Mouse (Mus musculus) heart, postnatal 10 days (tissue): ENCODE results near the gene Hcfc1. TPM values are rescaled to one million over a fixed set of nuclear protein-coding genes. Genes with fewer than 3 reads are reported as not detected.
A peak's percentile ranks its signal among the peaks of the same experiment; 100 is the strongest.

Experiments used
- DNase-seq, 2 experiments: peaks; one replicate each; pipeline ENCODE4 v3.0.0; 2021
- intact Hi-C: fragments of 180-260 bp; cut with DNase I; formaldehyde crosslinking; loops from one replicate; pipeline ENCODE4 v1.15.1; 2025
- total RNA-seq, 2 experiments: library from RNA; stranded (reverse); gene quantifications; 2 replicates each; pipeline ENCODE4 v1.2.3; 2021

The Hcfc1 gene
- total RNA-seq: 10 to 100 TPM; 64.2 to 64.4 TPM

DNA sequence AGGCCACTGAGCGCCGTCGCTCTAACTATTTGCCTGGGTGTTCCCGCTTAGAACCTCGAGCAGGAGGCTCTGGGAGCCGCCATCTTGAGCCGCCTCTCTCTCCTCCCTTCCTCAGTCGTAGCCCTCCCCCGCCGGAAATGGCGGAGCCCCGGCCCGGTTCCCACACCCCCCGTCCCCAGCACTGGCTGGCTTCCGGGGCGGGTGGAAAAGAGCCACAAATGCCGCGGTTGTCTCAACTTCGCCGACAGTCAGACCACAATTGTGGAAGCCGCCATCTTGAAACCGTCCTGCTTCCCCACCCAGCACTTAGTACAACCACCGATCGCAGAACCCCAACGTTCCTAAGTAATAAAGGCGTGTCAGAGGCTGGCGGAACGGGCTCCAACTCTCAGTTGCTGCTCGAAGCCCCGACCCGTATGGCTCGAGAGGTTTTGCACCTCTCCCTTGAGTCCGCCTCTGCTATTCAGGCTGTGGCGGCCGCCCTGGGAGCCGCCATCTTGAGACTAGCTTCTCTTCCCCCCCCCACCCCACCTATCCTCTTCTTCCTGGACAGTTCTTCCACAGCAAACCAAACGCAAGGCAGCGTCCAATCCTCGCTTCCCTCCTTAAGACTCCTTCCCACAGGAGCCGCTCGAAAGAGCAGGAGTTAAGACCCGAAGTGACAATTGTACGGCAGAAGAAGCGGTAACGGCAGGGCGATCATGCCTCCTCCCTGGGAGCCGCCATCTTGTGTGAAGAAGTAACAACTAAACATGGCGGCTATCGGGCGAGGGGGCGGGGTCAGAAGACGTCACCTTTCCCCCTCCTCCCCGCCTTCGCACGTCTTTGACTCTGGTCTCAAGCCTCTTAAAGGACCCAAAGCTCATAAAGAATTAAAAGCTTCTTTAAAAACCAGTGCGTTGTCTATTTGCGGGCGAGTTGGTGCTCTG lies at the start of gene Hcfc1:
Gene Hcfc1, minus strand, starts transcription at position 110 of the 929 bp plus-strand sequence.
- peak; percentile 92 for DNase-seq
- intact Hi-C loops: loop anchor here (1.0 to 10.0 kb wide), 3 partner anchors 56 to 458 kb away; partner anchors contain the start of genes G6pdx and Irak1

DNA sequence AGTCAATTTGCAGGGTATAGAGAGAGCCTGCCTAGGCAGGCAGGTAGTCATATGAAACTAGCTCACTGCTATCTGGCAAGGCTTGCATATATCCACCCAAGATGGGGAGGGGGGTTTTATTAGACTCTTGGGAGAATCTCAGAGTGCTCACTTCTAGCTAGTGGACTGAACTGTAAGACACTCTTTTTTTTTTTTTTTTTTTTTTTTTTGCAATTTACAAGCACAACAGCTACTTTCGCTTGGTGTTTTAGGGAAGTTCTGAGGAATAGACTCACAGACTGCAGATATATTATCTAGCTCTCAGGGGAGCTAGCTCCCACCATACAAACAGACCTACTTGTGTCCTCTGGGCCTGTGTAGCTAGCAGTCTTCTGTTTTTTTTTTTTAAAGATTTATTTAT lies 48.4 kb upstream of the Hcfc1 start:
- intact Hi-C loops: loop anchor here (5.0 kb wide), 1 partner anchor 42 kb away; no protein-coding TSS in a partner anchor

DNA sequence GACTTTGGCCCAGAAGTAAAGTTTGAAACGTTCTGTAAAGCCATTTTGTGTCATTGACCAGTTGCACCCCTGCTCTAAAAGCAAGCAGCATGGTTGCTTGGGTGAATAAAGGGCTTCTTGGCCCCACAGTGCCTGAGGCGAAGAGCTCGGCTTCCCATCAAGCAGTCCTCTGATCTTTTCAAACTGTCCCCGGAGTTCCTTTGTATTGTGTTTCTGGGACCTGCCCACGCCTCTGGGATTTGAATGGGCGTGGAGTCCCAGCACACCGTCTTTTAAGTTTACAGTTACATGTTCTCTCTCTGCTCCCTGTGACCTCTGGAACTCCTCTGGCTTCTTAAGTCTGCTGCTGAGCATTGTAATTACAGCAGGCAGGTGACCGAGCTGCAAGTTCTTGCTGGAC lies 41.9 kb upstream of the Hcfc1 start:
- intact Hi-C loops: no loop called here
- DNase-seq: no peak

More for the DNA sequence above, 48.4 kb upstream of the Hcfc1 start:
- DNase-seq: no peak

DNA sequence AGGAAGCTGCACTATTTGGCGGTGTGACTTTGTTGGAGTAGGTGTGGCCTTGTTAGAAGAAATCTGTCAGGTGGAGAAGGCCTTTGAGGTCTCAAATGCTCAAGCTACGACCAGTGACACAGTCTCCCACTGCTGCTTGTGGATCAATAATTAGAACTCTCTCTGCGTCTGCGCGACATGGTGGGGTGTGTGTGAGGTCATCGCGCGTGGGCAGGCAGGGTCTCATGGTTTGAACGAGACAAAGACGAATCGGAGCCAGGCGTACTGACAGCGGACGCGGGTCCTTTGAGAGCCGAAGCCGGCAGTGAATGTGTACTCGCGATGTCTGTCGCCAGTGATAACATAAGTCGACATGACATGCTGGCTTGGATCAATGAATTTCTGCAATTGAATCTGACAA lies 40.2 kb upstream of the Hcfc1 start:
- intact Hi-C loops: no loop called here
- no peak for DNase-seq

DNA sequence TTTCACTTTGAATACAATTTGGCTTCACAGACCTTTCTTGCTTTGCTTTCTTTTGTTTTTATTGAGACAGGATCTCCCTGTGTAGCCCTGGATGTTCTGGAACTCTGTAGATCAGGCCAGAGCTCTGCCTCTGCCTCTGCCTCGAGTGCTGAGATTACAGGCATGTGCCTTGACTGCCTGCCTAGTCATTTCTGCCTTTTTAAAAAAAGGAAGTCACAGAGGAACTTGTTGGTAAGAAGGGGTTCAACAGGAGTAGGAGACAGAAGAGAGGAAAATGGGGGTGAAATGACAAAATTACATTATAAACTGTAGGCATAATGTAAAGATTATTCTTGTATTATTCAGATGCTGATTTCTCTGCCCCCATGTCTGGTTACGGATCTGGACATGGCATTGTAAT lies 37.5 kb upstream of the Hcfc1 start:
- intact Hi-C loops: no loop called here

DNA sequence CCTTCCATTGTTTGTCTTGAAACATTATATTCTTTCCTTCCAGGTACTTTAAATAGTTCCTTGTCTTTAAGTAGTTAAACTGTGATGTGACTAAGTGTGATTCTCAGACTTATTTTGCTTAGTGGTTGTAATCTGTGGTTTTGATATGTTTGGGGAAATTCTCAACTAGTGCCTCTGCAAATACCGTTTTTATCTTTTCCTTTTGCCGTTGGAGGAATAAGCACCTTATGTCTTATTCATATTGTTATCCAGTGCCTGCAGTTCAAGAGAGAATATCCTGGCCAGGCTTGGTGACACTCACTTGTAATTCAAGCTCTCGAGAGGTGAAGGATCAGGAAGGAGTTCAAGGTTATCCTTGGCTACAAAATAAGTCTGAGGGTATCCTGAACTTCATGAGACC lies 34.9 kb upstream of the Hcfc1 start:
- no peak for DNase-seq
- intact Hi-C loops: no loop called here

More for the DNA sequence above, 37.5 kb upstream of the Hcfc1 start:
- DNase-seq: no peak

DNA sequence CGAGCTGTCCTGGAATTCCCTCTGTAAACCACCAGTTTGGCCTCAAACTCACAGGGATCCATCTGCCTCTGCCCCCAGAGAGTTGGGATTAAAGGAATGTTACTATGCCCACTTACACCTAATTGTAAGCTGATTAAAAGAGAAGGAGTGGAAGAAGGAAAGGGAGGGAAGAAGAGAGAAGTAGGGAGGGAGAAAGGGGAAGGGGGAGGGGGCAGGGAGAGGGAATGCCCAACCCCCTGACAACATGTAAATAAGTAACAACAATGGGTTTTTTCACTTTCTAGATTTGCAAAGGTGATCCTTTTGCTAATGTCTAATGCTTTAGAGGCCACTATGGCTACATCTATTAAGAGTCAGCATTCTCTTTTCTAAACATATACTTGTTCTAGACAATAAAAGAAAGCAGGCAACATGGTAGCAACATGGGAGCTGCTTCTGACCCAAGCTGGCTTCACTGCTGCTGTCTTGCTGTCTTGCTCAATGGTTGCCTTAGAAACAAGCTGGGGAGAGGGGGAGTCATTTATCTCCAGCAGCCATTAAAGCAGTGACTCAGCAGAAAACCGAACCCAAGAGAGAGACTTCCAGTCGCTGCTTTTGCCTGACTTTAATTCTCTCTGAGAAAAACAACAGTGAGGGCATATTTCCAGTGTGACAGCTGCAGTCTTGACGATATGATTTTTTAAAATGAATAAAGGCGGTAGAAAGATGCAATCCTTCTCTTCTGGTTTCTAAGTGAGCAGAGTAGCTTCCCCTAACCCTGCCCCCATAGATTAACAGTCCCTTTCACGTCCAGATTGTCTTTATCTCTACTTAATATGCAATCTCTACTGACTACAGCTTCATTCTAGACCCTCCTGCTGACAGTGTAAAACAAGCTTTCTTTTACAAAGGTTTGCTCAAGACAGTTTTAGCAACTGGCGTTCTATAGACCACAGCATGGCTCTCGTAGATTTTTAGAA lies 33.0 kb upstream of the Hcfc1 start:
- DNase-seq: peak; percentile 46 to 51
- intact Hi-C loops: no loop called here

DNA sequence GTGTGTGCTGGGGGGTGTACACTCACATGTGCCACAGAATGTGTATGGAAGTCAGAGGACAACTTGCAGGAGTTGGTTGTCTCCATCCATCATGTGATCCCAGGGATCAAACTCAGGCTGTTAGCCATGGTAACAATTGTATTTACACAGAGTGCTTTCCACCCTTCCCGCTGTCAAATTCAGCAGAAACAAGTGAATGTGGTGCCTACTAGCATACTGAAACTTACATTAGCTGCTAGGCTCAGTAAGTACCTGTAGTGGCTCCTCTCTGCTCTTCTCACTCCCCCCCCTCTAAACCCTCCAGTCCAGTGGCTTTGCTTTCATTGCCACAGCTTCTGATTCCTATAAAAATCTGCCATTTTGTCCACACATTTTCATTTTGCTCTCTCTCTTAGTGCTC lies 11.6 kb upstream of the Hcfc1 start:
- DNase-seq: no peak
- intact Hi-C loops: no loop called here

DNA sequence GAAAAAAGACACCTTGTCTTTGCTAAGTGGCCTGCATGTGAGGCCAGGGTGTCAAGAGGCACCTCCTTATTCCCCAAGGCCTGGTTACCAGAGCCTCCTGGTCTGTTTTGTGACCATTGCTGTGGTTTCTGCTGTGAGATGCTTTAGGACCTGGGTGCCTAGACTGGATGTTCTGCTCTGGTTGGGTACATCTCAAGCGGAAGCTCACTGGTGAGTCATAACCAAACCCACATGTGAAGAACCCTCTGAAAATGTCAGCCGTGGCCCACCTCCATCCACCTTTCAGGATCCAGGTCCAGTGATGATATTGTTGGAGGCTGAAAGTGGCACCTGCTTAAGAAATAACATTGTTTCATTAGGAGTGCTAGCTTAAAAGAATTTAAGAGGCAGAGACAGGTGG lies 10.1 kb upstream of the Hcfc1 start:
- intact Hi-C loops: no loop called here
- DNase-seq: no peak

DNA sequence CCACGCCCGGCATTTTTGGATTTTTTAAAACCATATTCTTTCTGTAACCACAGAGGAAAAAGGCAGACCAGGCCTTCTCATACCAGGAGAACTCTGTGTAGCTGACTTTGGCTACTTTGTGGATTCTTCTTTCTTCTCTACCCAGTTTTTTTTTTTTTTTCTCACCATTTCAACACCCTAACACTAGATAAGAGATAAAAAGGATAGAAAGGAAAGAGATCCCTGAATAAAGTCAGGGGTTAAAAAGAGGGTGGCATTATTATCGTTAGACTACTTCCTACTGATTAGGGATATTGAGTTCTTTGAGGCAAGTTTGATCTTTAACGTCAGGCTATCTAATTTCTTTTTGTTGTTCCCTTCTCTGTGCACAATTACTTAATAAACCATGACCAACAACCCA lies 6.6 kb upstream of the Hcfc1 start:
- DNase-seq: no peak
- intact Hi-C loops: loop anchor here (5.0 kb wide), 1 partner anchor 40 kb away; no protein-coding TSS in a partner anchor

DNA sequence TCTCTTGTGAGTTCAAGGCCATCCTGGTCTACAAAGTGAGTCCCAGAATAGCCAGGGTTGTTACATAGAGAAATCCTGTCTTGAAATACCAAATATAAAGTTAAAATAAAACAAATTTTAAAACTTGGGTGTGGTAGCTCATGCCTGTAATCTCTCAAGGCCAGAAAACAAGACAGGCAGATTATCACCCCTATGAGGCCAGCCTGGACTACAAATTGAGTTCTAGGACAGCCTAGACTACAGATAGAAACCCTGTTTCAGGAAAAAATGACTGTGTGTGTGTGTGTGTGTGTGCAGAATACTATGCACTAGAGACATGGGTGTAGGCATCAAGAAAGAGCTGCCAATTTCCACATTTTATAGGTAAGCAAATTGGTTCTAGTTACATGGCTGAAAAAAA lies 4.6 kb upstream of the Hcfc1 start:
- DNase-seq: no peak
- intact Hi-C loops: loop anchor here (5.0 kb wide), 1 partner anchor 42 kb away; no protein-coding TSS in a partner anchor

DNA sequence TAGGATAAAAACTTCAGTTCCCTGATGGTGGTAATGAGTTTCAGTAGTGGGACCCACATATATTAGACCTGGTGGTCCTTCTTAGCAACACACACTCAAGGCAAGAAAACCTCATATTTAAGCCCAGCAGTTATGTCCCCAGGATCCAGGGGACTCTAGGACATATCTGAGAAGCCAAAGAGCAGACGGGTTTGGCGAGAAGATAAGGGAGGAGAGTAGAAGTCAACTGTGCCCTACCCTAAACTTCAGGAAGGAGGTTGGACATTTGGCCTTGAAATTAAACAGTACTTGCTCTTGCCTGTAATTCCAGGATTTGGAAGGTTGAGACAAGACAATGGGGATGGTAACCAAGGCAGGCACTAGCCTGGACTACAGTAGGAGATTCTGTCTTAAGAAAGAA lies 3.6 kb upstream of the Hcfc1 start:
- intact Hi-C loops: loop anchor here (5.0 to 10.0 kb wide), 2 partner anchors 43 to 455 kb away; partner anchors contain the start of gene G6pdx
- no peak for DNase-seq

DNA sequence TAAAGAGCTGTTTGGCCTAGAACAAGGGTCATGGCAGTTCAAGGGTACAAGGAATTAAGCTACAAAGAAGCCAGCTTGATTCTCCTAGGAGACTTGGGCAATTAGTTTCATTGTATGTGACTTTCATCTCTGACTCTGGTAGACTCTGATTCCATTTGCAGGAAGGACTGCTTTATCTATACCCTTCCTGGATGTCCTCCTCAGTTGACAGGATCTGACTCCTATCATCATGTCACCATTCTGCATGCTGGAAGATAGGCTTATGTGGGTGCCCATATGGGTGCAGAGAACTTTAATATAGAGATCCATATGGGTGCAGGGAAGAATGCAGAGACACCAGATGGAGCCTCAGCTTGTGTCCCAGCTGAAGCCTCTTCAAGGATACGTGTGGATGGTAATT lies 3.0 kb upstream of the Hcfc1 start:
- no peak for DNase-seq
- intact Hi-C loops: loop anchor here (10.0 kb wide), 1 partner anchor 456 kb away; the partner anchor contains the start of gene G6pdx

DNA sequence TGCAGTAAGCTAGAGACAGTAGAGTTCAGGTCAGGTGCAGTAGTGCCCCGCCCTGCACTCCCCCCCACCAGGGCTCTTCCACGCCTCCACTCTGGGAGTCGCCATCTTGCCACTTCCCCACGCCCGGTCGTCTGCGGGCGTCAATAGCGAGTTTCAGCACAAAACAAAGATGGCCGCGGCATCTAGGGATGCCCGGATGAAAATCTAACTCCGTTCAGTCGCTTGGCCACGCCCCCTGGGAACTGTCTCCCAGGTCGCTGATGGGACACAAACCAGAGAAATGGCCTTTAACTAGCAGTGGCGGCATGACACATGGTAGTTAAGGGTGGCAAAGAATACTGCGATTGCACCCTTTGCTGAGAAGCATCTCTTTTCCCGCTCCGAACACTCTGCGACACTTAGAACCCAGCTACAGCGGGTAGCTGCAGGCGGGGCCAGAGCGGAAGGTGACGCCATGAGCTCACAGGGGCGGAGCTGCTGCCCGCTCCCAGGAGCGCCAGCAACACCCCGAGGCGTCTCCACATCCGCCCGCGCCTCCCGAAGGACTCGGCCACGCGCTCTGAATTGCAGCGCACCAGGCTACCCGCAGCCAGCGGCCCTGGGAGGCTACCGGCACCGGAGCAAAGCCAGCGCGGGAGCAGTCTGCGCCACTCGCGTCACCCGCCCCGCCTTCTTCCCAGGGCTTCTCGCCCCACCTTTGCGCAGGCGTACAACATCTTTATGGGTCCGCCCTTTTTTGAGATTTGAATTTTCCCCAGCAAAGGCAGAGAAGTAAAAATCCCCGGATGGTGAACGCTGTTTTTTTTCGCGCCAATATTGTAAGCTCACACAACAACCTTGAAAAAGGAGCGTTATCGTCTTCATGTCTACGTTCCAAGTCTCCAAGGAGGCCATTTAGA lies 1.3 kb upstream of the Hcfc1 start:
- DNase-seq: peak; percentile 90 to 91
- intact Hi-C loops: loop anchor here (1.0 to 10.0 kb wide), 3 partner anchors 55 to 457 kb away; partner anchors contain the start of genes G6pdx and Irak1

DNA sequence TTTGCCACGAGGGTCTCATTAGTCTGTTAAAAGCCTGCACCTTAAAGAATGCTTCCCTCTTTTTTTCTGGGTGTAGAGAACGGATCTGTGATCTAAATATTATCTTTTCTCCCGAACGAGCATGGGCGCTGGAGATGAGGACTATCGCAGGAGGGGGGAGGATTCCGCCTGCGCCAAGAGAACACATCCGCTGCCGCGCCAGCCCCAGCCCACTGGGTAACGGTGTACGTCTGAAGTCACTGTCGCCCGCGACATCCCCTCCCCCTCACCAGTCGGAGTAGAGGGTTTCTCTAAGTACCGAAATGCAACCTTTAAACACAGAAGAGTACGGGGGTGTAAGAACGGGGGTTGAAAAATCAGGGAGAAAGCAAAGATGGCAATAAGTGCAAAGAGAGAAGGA lies 850 bp downstream of the Hcfc1 start:
- peak; percentile 45 to 55 for DNase-seq
- intact Hi-C loops: loop anchor here (10.0 kb wide), 1 partner anchor 459 kb away; the partner anchor contains the start of gene G6pdx

DNA sequence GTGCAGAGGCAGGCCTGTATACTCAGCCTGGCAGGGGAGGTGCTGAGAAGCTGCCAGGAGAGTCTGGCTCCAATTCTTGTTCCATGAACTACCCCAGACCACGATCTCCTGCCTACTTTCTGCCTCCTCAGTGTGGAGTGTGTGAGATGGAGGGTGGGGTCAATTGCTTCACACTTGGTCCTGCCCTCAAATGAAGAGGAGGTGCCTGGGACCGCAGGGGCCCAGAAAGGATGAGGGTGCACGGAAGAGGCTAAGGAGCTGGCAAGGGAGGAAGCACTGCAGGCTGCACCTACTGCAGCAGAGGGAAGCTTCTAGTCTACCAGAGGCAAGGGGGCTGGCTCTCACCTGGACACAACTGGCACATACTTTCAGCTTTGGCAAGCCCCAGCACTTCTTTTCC lies 1.8 kb downstream of the Hcfc1 start:
- intact Hi-C loops: loop anchor here (10.0 kb wide), 1 partner anchor 460 kb away; the partner anchor contains the start of gene G6pdx
- no peak for DNase-seq

DNA sequence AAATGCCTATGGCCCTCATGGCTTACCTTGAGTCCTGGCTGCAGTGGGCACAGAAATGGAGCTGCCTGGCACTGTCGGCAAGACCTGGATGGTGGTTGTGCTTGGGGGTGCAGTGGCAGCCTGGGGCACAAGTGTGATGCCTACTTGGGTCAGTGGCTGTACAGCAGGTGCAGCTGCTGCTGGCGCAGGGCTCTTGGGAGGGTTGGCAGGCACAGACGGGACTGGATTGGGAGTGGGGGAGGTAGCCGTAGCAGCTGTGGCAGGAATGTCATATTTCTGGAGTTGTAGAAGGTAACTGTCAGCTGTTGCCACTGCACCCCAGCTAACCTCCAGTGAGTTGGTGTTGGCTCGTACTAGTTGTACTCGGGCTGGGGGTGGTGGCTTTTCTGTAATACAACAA lies 11.2 kb downstream of the Hcfc1 start:
- intact Hi-C loops: loop anchor here (10.0 kb wide), 1 partner anchor 270 kb away; no protein-coding TSS in a partner anchor
- no peak for DNase-seq

DNA sequence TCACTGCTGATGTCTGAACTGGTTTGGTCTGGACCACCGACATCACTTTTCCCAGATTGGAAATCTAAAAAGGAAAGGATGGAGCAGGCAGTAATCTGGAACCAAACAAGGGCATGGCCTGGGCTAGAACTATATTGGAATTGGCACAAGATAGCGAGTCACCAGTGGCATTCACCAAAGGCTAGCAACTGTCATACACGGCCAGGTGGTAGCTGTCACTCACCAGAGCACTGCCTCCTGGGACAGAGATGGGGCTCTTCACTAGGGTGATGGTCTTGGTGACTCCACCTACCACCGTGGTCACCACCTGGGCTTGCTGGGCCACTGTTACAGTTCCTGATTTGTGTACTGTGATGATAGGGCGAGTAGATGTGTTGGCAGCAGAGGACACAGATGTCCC lies 13.6 kb downstream of the Hcfc1 start:
- DNase-seq: no peak
- intact Hi-C loops: loop anchor here (10.0 kb wide), 1 partner anchor 272 kb away; no protein-coding TSS in a partner anchor

DNA sequence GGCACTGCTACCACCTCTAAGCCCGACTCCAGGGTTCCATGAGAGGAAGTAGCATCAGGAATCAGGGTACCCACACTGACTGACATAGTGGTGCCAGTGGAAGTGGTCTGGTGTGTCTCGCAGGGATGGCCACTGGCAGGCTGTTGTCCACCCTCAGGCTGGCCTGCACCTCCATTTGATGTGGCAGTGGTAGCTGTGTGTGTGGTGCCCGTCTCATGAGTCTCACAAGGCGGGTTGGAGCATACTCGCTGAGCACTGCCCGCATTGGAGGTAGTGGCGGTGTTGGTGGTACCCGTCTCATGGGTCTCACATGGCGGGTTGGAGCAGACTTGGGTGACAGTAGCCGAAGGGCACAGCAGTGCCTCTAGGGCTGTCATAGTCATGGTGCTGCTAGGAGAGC lies 16.8 kb downstream of the Hcfc1 start:
- DNase-seq: no peak
- intact Hi-C loops: loop anchor here (5.0 to 10.0 kb wide), 3 partner anchors 235 to 895 kb away; partner anchors contain the start of genes Abcd1, Bcap31 and Slc6a8
